Mouse (Mus musculus) kidney, adult 10 weeks (tissue): Measurements from ENCODE around the gene Dctn1. TPM values are rescaled to one million over a fixed set of nuclear protein-coding genes. Genes with fewer than 3 reads are reported as not detected.

Experiments
- polyA plus RNA-seq: library from polyadenylated mRNA; stranded (reverse); fragments of 350-450 nt; fragmentation: Illumina TruSeq; extraction: RNeasy Lipid Tissue Mini Kit (QIAGEN cat#74804); gene quantifications from one replicate; pipeline ENCODE4 v1.2.3, GENCODE M21; 2014; ENCODE audit warnings: low read depth, low replicate concordance

The Dctn1 gene
- 10.8 TPM for polyA plus RNA-seq

GRCm38 (mm10) chr6:83165607-83166242 is at the start of gene Dctn1:
TSS of gene Dctn1 (plus strand) at chr6:83165920.

GRCm38 (mm10) chr6:83120930-83121862 is 44.5 kb upstream of the Dctn1 start, which contains the start of gene Wbp1:
TSS of gene Wbp1 (minus strand) at chr6:83121559.

GRCm38 (mm10) chr6:83125331-83125730 is 40.4 kb upstream of the Dctn1 start, which contains the start of gene Ino80b:
TSS of gene Ino80b (minus strand) at chr6:83125431.

DNA sequence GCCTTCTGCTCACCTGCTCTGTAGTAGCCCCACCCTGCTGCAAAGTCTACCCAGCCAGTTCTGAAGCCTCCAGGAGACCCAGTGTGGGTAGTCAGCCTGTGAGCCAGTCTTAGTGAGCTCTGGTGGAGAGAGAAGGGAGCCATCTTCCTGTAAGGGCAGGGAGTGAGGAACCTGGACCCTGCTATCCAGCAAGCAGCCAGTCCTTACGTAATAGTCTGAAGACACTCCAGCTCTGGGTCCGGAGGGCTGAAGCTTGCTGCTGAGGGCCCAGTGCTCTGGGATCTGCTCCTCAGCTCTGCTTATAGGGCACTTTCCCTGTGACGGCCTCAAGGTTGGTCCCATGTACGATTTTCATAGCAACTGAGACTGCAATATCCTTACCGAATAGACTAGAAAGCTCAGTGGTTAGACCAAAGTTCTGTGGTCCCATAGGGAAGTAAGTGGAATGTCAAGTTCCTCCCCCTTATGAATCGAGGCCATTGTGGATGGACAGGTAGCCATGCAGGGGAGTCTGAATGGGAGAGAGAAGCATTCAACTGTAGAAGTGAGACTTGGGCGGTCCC is 30.7 kb upstream of the Dctn1 start, which contains the start of gene Rtkn:
Gene Rtkn, plus strand, starts transcription at position 513 of the 563 bp plus-strand sequence.

GRCm38 (mm10) chr6:83156259-83156684 is 9.4 kb upstream of the Dctn1 start, which contains the start of the genes Wdr54 and 1700003E16Rik:
TSS of gene Wdr54 (minus strand) at chr6:83156397.
TSS of gene 1700003E16Rik (plus strand) at chr6:83156404.

GRCm38 (mm10) chr6:83219814-83220213 is 54.1 kb downstream of the Dctn1 start, which contains the start of gene Slc4a5:
TSS of gene Slc4a5 (plus strand) at chr6:83219828.

Other genes with a start within 250 kb of the Dctn1 start
- not detected for gene Sema4f, start 226.2 kb upstream of the Dctn1 start, polyA plus RNA-seq
- not detected for gene M1ap, start 219.0 kb upstream of the Dctn1 start, polyA plus RNA-seq
- gene Dok1, start 132.4 kb upstream of the Dctn1 start, polyA plus RNA-seq: not detected
- gene Loxl3, start 131.7 kb upstream of the Dctn1 start, polyA plus RNA-seq: 1.3 TPM
- gene Aup1, start 111.4 kb upstream of the Dctn1 start, polyA plus RNA-seq: 3.8 TPM
- gene Htra2, start 110.6 kb upstream of the Dctn1 start, polyA plus RNA-seq: 1.8 TPM
- 0.61 TPM for gene Dqx1, start 108.1 kb upstream of the Dctn1 start, polyA plus RNA-seq
- not detected for gene Tlx2, start 95.6 kb upstream of the Dctn1 start, polyA plus RNA-seq
- 3.8 TPM for gene Pcgf1, start 88.1 kb upstream of the Dctn1 start, polyA plus RNA-seq
- not detected for gene Lbx2, start 79.6 kb upstream of the Dctn1 start, polyA plus RNA-seq
- gene Ccdc142, start 64.3 kb upstream of the Dctn1 start, polyA plus RNA-seq: not detected
- 0.53 TPM for gene Gm42688, start 64.3 kb upstream of the Dctn1 start, polyA plus RNA-seq
- gene Mrpl53, start 56.9 kb upstream of the Dctn1 start, polyA plus RNA-seq: 50.2 TPM
- 2.3 TPM for gene Mogs, start 50.4 kb upstream of the Dctn1 start, polyA plus RNA-seq
- 2.1 TPM for gene Wbp1, start 44.4 kb upstream of the Dctn1 start, polyA plus RNA-seq
- gene Ino80b, start 40.5 kb upstream of the Dctn1 start, polyA plus RNA-seq: not detected
- gene Rtkn, start 30.5 kb upstream of the Dctn1 start, polyA plus RNA-seq: 0.24 TPM
- gene Wdr54, start 9.5 kb upstream of the Dctn1 start, polyA plus RNA-seq: not detected
- gene 1700003E16Rik, start 9.5 kb upstream of the Dctn1 start, polyA plus RNA-seq: not detected
- 0.65 TPM for gene Slc4a5, start 53.9 kb downstream of the Dctn1 start, polyA plus RNA-seq
- gene Mthfd2, start 160.0 kb downstream of the Dctn1 start, polyA plus RNA-seq: 3.4 TPM
- 94.8 TPM for gene Mob1a, start 160.1 kb downstream of the Dctn1 start, polyA plus RNA-seq
- gene Bola3, start 183.2 kb downstream of the Dctn1 start, polyA plus RNA-seq: 118 TPM